Mouse (Mus musculus) ES-Bruce4 (cell line): ENCODE measurements around the gene Gm10570.

Experiments
- CTCF ChIP-seq: IDR thresholded peaks from one replicate; pipeline ENCODE4 v1.8.1; 2011; ENCODE audit warnings: low read depth, low read length
- EP300 ChIP-seq: IDR thresholded peaks from 2 replicates; pipeline ENCODE4 v1.6.1; 2011; ENCODE audit warnings: low read depth, low read length; ENCODE audit not compliant: insufficient read depth
- POLR2A ChIP-seq: IDR thresholded peaks from one replicate; pipeline ENCODE4 v1.8.1; 2011; ENCODE audit warnings: low read length; ENCODE audit not compliant: insufficient read depth

DNA sequence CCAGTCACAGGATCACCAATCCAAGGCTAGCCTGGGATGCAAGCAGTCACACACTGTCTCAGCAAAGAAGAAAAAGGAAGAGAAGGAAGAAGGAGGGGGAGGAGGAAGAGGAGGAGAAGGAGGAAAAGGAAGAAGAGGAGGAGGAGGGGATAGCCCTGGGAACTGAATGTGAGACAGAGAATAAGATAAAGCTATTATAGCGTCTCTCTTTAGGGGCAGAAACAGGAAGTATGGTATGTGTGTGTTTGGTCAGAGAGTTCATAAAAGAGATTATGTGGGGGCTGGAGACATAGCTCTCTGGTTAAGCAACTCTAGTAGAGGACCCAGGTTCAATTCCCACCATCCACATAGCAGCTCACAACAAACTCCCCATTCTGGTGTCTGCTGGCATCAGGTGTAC is 14.7 kb upstream of the Gm10570 start:
- no peak for TF ChIP-seq CTCF
- no peak for TF ChIP-seq POLR2A
- no peak for TF ChIP-seq EP300
